Mouse (Mus musculus): Measurements from ENCODE around the gene Chd1l.
A peak's percentile ranks its signal among the peaks of the same experiment; 100 is the strongest.

The Chd1l gene

DNA sequence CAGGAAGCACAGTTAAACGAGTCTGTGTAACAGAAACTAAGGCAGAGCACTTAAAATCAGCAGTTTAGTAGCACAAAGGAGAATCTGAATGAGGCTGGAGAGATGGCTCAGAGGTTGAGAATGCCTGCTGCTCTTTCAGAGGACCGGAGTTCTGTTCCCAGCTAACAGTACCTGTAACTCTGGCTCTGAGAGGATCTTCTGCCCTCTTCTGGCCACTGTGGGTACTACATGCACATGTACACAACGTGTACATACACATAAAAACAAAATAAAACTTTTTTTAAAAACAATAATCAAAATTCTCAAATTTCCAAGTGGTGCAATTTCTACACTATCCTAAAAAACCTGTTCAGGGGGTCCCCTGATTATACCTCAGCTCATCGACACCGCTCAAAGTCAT, 85.2 kb downstream of the Chd1l start:
- no peak for DNase-seq (ENCODE audit: low spot score in 2 of 2)

DNA sequence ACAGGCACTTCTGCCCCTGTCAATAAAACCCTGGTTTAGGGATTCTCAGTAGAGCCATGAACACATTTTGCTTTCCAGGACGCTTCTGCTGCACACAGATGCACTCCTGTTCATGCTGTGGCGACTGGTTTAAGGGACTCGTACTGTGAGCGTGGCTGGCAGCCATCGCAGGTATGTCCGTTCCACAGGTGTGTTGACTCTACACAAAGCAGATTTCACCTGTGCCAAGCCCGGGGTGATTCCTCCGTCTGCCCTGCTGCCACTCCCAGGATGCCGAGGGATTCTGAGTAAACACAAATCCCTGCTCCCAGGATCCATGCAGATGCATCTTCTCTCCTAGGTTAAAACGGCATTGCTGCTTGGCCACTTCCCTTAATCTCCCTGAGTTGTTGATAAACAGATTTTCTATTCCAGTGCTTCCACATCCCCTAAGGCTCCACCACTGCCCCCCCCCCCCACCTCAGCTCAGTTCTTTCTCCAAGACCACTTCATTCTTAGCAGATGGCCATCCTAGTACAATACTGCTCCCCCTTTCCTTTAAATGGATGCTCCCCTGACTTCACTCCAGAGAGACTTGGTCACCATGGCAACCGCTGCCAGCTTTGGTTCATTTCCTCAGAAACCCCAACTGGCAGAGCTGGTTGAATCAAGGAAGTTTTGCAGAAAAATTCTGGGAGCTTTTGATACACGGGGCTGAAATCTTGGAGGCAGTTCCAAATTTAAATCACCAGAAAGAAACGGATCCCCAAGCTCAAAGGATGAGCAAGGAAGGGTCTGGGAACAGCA, 87.9 kb downstream of the Chd1l start:
- peak; percentile 75 to 78 for DNase-seq (ENCODE audit: low spot score in 2 of 2)

DNA sequence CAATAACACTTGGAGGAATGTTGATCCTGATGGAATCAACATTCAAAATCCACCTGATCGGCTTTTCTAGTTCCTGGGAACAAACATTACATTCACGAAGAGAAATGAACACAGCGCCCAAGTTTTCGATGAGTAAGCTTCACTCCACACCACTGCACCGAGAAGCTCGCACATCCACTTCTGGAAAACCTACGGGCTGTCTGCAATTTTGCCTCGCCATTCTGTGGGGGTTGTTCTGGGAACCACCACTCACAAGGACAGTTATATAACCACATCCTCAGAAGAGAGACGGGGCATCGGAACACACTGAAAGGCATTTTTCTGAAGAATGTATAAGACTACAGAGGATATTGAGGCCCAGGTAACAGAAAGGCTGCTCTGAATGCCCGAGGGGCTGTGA, 90.1 kb downstream of the Chd1l start:
- DNase-seq (ENCODE audit: low spot score in 2 of 2), result no peak

DNA sequence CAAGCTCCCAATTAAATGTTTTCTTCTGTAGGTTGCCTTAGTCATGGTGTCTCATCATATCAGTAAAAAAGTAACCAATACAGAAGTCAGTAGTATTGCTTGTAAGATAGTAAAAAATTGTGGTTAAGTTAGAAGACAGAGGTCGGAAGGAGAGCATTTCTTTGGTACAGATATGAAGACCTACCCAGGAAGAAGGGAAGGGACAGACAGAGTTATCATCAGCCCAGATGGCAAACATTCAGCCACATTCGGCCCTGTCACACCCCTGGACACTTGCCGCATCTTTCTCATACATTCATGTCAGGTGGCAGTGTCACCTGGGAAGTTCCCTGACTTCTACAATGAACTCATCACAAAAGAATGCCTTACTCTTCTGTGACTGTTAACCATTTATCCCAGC, 97.7 kb downstream of the Chd1l start:
- DNase-seq (ENCODE audit: low spot score in 2 of 2), result no peak
